Mouse (Mus musculus): ENCODE results near the gene Prpf3.
A peak's percentile ranks its signal among the peaks of the same experiment; 100 is the strongest.
"Not testable (repeated sequence)": the region's sequence is repeated elsewhere in the genome, so short reads cannot be mapped to it uniquely, and the experiment has no call there.

Gene Prpf3

DNA sequence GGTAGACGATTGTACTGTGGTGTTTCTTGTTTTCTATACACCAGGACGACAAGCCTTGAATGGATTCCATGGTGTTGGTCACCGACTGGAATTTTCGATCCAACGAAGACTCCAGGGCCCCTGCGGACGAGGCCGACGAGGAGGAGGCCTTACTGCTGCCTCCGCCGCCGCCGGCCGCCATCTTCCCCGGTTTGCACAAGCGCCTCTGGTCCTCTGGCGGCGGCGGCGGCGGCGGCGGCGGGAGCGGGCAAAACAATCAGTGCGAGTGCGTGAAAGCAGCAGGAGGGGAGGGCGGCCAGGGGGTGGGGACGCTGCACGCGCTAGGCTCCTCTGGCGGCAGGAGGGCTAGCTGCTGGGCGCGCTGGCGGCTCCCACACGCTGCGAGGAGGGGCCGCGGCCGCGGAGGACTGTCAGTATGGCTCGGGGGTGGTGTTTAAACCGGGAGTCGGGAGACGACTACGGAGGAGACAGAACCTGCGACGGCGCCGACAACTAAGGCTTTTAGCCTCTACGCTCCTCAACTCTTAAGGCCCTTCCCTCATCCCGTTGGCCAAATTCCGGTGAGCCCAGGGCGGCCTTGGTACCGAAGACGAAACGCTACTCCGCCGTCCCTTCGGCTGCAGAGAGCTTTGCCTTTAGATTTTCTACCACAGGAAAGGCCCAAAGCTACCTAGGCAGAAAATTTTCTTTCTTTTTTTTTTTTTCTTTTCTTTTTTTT lies 37.0 kb downstream of the Prpf3 start, which contains the start of gene Rprd2:
Rprd2 (minus strand) TSS at position 293 of the 718 bp plus-strand sequence.
- peak; percentile 98 for DNase-seq

DNA sequence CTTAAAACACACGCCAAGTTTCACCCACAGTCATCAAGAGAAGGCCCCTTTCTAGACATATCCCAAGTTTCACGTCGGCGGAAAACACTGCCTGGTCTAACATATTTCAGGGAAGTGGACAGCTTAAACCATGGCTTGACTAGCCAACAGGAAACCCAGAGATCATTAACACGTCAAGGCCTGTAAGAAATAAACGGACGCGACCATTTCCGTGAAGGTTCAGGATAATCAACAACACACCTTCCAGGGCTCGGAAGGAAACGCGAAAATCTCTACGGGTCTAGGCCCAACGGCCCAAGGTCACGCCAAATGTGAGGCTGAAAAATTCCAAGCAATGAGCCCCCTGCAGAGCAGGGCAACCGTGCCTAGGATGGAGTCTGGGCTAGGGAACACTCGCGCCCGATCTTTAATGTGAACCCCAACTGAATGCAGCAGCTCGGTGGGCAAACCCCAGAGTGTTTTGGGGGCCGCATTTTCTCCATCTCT lies 37.6 kb downstream of the Prpf3 start:
- peak; percentile 96 for DNase-seq

DNA sequence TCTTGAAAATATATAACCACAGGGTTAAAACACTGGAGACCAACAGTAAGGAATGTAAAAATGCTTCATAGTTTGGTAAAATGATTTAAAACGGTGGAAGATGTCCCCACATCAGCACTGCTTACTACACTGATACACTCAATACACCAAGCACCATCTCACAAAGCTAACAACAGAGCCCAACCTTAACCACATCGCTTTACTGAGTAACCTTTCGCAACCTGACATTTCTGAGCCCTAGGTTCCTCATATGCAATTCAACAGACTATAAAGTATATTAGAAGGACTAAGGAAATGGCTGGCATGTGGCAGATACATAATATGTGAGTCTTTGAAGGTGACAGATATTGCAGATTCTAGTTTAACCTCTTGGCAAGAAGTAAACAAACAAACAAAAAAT lies 39.0 kb downstream of the Prpf3 start:
- peak; percentile 42 for DNase-seq

DNA sequence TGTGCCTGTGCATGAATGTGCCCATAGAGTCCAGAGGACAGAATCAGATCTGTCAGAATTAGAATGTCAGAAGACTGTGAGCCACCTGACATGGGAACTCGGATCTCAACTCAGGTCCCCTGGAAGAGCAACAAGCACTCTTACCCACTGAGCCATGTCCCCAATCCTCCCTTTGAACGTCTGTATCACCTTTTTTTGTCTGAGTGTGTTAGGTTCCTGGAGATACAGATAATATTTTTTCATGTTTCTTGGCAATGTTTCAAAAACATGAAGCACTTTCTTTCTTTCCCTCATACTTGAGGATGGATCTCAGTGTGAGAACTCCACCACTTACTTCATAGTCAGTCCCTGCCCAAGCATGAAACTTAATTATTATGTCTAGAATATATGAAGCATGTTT lies 47.3 kb downstream of the Prpf3 start:
- peak; percentile 21 for DNase-seq

DNA sequence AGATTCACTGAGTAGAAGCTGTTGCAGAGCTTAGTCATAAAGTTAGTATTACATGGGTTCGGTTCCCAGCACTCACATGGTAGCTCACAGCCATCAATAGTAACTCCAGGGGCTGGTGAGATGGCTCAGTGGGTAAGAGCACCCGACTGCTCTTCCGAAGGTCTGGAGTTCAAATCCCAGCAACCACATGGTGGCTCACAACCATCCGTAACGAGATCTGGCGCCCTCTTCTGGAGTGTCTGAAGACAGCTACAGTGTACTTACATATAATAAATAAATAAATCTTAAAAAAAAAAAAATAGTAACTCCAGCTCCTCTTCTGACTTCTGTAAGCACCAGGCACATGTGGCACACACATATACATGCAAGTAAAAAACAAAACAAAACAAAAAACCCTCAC lies 48.1 kb downstream of the Prpf3 start:
- not testable (repeated sequence) for DNase-seq

DNA sequence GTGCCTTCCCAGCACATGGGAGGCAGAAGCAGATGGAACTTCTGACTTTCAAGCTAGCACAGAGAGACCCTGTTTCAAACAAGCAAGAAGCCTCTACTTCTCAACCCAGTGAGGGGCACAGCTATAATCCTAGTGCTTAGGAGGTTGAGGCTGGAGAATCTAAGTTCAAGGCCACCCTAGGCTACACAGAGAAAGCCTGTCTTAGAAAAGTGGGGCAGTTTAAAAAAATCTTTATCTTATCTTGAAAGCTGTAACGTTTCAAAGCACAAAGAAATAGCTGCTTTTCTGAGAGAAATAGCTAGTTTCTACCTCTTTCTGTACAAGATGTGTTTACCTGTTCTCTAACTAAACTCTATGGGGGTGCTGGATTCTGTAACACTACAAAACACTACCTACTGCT lies 49.0 kb downstream of the Prpf3 start:
- DNase-seq = peak; percentile 6

DNA sequence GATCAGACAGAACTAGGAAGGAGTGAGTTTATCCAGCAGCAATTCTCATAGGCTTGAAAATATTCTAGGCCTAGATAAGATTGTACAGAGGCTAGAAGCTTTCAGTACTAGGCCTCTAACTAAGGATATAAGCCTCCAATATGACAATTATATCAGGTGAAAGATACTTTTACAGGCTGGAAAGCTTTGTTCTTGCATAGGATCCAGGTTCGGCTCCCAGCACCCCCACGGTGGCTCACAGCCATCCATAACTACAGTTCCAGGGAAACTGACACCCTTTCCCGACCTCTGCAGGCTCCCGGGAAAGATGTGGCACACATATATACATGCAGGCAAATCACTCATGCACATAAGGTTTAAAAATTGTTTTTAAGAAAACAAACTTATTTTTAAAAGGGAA lies 51.8 kb downstream of the Prpf3 start:
- DNase-seq = peak; percentile 67

DNA sequence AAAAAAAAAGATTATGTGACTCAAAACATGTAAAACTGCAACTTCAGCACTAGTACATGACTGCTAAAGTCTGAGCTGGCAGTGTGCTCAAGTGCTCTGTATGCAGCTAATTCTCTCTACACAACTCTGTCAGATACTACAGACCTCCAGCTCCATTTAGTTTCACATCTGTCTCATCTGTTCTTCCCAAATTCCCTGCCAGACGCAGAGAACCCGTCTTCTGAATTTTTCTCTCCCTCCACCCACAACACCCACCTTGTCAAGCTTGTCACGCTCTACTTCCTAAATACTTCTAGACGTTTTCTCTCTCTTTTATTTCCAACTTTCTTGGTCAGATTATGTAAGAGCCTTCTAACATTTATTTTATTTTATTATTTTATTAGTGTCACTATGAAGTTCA lies 56.9 kb downstream of the Prpf3 start:
- peak; percentile 2 for DNase-seq

DNA sequence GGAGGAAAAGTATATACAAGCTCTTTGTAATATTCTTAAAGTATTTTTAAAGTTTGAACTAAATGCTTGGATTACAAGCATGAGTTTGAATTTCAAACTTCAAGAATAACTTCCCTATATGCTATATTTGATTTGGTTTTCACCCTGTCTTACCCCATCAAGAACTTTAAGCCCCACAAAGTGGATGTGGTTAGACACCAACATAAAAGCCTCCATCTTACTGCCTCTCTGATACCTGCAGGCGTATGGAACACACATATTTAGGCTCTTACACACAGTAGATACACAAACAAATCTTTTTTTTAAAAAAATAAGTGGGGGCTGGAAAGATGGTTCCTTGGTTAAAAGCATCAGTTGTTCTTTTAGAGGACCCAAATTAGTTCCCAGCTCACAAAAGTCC lies 61.4 kb downstream of the Prpf3 start:
- no peak for DNase-seq

DNA sequence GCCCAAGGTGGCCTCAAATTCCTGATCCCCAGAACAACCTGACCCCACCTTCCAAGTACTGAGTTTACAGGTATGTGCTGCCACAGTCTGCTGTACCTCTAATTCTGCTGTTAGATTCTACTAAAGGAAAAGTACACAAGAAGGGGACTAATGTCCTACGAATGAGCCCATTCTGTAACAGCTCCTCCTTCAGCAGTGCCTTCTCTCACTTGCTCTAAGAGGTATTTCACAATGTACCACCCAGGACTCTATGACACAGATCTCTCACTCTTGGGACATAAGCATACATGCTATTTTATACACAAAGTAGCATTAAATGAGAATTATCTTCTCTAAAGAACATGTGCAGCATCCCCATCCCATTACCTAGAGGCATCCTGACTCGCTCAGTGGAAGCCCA lies 62.0 kb downstream of the Prpf3 start:
- no peak for DNase-seq

DNA sequence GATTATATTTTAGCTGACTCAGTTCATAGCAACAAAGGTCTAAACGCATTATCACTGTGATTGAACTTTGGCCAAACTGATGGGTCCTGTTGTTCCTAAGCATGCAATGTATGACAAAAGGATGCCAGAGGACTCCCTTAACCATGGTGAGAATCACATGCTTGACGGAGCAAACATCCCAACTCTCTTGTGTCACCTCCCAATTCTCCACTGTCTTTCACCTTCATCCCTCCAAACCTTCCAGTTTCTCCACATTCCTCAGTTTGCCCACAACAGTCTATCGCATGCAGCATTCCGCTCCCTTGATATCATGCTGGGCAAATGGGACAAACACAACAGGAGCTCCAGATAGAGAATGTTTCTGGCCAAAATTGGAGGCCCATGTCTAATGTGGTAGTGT lies 70.2 kb downstream of the Prpf3 start:
- peak; percentile 2 for DNase-seq

All from heart, adult 11 months (tissue).